Mouse (Mus musculus): Measurements from ENCODE around the gene Creb5. TPM values are rescaled to one million over a fixed set of nuclear protein-coding genes. Genes with fewer than 3 reads are reported as not detected.

Gene Creb5
- polyA plus RNA-seq, 1 experiment, result 0.30 TPM

DNA sequence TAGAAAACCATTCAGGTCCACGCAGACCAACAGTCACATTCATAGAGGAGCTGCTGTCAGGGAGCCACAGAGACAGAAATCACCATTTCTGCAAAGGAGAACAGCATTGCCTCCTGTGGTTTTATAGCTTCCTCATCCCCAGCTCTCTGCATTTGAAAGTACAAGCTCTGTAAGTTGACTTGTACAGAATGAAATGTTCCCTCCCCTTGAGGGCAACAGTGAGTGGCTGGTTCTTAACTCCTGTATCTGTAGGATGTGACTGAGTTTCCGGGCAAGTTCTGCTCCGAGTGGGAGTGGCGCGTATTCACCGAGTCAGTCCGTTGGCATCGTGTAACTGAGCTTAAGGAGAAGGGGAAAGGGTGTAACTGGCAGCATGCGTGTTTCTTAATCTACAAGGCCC is 426.1 kb downstream of the Creb5 start:
- 76% methylated on average over 9 of the region's 9 CpGs for WGBS
- DNase-seq (ENCODE audit: low read depth, low spot score), result no peak

DNA sequence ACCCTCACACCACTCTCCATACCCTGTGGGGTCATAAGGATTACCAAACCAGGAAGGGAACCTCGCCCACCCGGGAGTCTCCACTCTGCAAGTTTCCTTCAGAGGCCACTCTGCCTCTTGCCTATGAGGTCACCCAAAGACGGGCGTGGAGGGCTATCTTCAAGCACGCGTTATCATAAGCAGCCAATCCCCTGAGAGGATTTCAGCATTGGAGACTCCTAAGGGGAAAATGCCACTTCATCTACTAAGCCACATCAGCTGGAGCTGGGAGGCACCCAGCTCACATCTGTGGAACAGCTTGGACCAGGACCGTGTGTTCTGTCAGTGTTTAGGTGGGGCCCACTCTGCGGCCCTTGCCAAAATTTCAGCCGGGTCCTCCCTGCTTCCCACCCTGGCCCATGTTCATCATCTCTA is 427.8 kb downstream of the Creb5 start:
- DNase-seq (ENCODE audit: low read depth, low spot score), result no peak
- 66% methylated on average over 9 of the region's 9 CpGs for WGBS

DNA sequence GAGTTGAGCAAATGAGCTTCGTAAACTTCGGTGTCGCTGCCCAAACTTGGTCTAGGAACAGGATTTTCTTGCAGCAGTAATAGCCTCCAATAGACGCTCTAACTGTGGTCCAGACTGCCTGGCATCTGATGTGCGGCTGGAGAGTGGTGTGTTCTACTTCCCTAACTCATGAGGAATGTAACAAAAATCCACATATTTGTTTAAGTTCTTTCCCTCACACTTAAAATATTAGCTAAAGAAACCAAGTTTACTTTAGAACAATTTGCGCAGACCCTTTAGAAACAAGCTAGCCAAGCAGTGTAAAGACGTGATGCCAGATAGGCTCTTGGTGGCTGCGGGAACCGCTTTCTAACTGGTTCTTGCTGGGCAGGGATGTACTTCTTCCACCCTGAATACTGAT is 428.9 kb downstream of the Creb5 start:
- no peak for DNase-seq (ENCODE audit: low read depth, low spot score)
- 61% methylated on average over 9 of the region's 9 CpGs for WGBS

DNA sequence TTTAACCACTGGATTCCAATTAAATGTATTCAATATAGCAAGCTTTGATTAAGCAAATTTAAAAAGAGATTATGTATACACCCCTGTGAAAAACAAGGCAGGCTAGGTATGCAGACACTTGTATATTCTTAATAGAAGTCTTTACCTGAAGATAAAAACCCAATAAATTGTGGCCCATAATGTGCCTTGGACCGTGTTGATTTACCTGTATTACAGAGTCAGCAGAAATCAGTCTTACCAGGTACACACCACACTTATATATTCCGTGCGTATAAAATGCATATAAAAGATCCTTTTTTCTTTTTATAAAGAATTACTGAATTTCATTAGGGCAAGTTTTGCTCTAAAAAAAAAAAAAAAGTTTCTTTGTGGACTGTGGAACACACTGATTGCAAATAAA is 432.9 kb downstream of the Creb5 start:
- no peak for DNase-seq (ENCODE audit: low read depth, low spot score)
- WGBS, result 73% methylated on average over 3 of the region's 3 CpGs

DNA sequence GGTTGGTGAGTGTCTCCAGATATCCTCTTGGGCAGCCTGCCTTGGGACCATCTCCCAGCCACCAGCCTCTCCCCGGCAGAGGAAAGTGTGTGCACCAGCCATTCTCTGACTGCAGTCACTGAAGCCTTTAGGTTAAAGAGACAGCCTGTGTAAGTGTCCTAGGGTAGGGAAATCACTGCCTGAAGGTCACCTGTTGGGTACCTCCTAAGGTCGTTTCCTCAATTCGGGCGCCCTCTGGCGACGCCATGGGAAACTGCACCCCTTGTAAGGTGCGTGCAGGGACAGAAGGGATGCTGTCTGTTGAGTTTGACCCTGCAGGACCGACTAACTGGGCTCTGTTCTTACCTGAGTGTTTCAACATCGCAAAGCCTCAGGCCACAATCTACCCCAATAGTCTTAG is 434.5 kb downstream of the Creb5 start:
- 13% methylated on average over 9 of the region's 9 CpGs for WGBS

DNA sequence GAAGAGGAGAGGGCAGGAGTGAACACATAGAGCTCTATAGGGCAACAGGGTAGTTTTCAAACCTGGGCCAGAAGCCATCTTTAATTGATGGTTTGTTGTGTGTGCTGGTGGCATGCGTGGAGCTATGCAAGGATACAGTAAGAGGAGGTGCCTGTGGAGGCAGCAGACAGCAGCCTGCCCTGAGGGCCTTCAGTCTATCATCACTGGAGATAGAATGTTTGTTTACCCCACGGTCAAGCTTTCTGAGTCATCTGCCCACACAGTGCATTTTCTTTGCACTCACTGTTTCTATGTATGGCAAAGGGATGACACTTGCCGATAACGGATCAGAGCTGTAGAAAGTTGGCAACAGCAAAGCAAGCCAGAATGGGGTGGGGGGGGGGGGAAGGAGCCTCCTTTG is 435.6 kb downstream of the Creb5 start:
- 65% methylated on average over 4 of the region's 4 CpGs for WGBS
- no peak for DNase-seq (ENCODE audit: low read depth, low spot score)

More for the DNA sequence above, 434.5 kb downstream of the Creb5 start:
- peak; percentile 19 for DNase-seq (ENCODE audit: low read depth, low spot score)

DNA sequence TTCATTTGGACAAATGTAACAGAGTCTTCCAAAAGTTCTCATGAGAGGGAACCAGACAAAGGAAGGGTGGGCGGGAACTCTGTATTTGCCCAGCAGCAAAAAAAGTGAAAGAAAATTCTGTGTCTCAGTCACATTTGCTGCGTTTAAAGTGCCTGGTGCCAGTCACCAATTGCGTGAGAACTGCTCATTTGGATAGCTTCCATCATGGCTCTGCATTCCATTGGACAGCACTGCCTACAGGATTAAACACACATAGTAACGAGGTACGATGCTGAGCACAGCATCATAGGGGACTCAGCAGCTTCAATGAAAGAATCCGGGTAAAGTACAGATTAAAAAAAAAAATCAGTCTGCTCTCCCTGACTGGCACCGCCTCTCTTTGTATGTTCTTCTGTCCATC is 443.4 kb downstream of the Creb5 start:
- WGBS, result 79% methylated on average over 7 of the region's 7 CpGs
- no peak for DNase-seq (ENCODE audit: low read depth, low spot score)

DNA sequence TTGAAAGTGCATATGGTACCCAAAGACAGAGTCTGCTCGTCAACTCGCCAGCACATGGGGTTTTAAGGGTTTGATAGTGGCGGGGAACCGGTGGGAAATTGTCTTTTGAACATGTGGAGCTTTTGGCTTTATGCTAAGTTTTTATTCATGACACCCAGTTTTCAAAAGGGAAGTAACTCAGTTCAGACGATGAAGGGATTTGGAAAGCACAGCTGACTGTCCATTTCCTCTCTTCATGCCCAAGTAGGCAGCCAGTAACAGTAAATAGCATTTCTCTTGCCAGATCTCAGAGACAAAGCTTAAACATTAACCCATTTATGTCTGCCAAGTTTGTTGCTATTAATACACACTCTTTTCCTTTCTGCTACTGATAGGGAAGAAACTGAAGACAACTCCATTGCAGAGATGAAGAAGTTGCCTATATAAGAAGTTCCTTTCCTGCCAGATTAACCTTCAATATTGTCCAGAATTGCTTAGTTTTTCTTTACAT is 444.0 kb downstream of the Creb5 start:
- WGBS, result 61% methylated on average over 5 of the region's 5 CpGs
- DNase-seq (ENCODE audit: low read depth, low spot score), result no peak

DNA sequence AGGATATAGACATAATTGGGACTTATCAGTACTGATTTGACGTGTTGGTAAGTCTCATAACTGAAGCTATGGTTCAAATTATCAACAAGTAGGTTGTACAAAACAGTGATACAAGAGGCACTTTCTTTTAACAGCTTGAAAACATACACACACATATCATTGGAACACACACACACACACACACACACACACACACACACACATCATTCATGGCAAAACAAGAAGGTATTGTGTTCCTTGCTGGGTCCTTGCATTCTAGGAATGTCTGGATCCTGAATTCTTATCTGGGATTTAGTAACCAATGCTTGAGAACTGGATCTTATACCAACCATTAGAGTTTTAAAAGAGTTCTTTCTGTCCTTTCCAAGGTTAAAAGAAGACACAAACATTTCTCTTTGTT is 446.5 kb downstream of the Creb5 start:
- DNase-seq (ENCODE audit: low read depth, low spot score), result no peak
- 94% methylated on average over 1 of the region's 1 CpGs for WGBS

DNA sequence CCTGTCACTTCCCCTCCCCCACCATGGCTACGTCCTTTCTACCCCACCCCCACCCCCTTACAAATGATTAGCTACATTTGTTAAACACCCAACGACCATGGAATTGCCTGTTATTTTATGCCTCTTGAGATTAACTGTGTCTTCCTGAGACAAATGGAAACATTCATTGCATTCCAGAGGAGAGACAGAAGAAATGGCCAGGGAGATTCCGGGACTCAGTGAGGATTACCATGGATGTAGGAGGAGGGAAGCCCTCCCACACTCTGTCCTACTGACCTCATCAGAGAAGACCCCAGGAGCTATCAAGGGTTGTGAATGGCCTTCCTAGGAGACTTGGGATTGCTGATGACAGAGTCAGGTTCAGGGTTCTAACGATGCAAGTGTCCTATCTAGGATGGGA is 446.9 kb downstream of the Creb5 start:
- DNase-seq (ENCODE audit: low read depth, low spot score), result no peak
- WGBS, result 30% methylated on average over 4 of the region's 4 CpGs

DNA sequence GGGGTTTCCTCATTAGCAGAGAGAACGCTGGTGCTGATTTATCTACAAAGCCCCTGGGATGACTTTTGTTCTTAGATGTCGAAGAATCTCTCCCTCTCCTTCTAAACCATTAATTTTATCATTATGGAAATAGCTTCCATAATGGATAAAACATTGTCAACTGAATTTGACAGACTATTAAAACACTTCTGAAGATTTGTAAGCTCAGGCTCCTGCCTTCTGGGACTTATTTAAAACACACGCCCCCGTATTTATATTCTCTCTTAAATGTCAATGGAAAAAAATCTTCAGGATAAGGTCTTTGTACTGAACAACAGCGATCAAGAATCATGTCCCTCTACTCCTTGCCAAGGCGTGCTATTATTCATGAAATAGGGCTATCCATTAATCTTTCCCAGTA is 448.6 kb downstream of the Creb5 start:
- 79% methylated on average over 6 of the region's 6 CpGs for WGBS

DNA sequence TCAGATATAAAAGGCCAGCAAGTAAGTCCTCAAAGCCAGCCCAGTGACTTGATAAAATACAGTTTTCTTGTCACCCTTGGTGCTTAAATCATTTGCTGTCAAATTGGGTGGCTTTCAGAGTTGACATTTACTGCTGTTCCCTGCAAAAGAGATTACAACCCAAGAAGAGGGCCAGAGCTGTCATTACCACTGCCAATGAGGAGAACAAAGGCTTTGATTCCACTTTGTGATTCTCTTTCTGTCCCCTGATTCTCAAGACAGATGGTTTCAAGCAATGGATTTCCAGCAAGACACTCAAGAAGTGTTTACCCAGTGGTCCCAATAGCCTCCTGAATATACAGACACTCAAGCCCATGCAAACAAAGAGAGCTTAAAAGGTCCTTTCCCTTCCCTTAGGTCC is 451.1 kb downstream of the Creb5 start:
- DNase-seq (ENCODE audit: low read depth, low spot score), result no peak

More for the DNA sequence above, 448.6 kb downstream of the Creb5 start:
- DNase-seq (ENCODE audit: low read depth, low spot score), result no peak

DNA sequence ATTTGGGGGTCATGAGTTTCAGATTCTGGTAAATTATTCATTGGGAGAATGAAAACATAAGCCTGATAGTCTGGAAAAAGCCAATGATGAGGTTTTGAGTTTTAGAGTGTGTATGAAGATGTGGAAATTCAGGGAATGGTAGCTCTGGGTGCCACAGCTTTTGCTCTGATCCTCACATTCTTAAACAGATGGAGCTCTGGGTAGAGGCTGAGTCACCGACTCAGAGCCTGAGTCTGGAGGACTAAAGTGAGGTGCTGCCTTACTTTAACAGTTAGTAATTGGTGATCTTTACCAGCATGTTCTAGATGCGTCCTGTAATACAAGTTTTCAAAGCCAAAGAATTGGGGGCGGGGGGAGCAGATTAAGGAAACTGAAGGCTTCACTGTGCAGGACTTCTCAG is 454.2 kb downstream of the Creb5 start:
- WGBS, result 86% methylated on average over 3 of the region's 3 CpGs
- no peak for DNase-seq (ENCODE audit: low read depth, low spot score)

Other genes starting within 250 kb of the Creb5 start
- 0.66 and 1.1 TPM in 2 replicates for gene Jazf1, start 218.6 kb upstream of the Creb5 start, polyA plus RNA-seq (2012; rRNA removed)

Data from large intestine, adult 2 months (tissue).